Mouse (Mus musculus) inflammation-experienced regulatory T-cells, adult 6 months (primary cell): ENCODE results near the gene Pink1. TPM values are rescaled to one million over a fixed set of nuclear protein-coding genes. Genes with fewer than 3 reads are reported as not detected.
"Not testable (repeated sequence)": the region's sequence is repeated elsewhere in the genome, so short reads cannot be mapped to it uniquely, and the experiment has no call there.

ENCODE experiments used
- ATAC-seq: one replicate; pipeline ENCODE4 v1.8.0; 2017
- polyA plus RNA-seq, 3 experiments: library from polyadenylated mRNA; unstranded; fragments of 100-300 nt; shearing (Covaris generic); gene quantifications; one replicate each; pipeline ENCODE4 v1.2.1; 2017

Pink1 gene
- polyA plus RNA-seq, 3 experiments from 2014 or later = 6.0 to 24.7 (median 10.8) TPM

DNA sequence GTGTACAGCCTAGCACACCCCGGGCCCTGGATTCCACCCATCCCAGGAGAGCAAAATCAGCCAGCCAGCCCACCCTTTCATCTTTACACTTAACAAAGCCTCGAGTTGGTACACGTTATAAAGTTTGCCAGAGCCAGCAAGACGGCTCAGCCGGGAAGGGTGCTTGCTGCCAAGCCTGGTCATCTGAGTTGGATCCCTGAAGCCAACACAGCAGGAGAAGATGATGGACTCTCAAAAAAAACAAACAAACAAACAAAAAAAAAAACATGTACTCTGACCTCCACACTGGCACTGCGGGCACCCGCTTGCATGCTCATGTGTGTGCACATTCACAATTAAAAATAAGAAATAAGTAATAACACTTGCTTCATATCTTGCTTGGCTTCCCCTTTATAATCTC, 15.9 kb upstream of the Pink1 start:
- ATAC-seq = no peak

DNA sequence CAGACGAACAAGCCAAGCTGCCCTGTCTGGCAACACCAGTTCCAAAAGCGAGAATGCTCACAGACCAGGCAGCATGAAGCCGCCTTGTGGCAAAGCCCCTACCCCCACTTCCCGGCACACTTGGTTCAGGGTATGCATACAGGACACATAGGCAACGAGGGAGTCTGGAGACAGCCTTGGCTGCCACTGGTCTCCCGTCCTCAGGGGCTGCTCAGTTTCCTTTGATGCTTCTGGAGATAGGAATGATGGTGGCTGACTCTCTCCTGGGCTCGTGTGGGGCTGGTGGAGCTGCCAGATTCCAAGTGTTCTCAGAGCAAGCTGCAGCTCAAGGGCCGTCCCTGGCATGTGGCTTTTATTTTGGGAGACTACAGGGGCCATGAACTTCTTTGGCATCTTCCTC, 15.3 kb upstream of the Pink1 start:
- ATAC-seq = no peak

DNA sequence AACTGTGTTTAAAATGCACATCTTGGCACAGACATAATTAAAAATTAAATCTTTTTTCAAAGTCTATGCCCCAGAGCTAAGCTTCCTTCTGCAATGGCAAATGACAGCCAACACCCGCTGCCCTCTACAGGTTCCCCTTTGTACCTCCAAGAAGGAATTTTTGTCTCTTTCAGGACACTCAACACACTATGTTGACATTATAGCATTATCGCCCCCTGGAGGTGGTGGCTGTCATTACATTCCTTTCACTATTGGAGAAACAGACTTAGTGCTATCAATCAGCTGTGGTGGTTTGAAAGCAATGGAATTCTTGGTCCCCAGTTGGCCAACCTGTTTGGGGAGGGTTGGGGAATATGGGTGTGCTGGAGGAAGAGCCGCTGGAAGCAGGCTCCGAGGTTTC, 13.9 kb upstream of the Pink1 start:
- no peak for ATAC-seq

DNA sequence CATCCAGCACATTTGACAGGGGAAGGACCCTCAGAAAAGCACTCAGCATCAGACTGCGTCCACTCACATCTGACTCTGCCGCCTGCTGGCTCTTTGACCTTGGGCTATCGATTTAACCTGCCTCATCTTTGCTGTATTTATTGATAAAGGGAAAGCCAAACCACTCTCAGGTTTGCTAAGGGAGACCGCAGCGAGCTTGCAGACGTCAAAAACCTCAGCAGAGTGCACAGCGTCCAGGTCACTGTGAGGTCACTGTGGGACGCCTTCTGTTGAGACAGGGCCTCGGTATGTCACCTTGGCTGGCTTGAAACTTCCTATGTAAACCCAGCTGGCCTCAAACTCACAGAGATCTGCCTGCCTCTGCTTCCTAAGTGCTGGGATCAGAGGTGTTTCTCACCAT, 11.2 kb upstream of the Pink1 start:
- ATAC-seq = no peak

DNA sequence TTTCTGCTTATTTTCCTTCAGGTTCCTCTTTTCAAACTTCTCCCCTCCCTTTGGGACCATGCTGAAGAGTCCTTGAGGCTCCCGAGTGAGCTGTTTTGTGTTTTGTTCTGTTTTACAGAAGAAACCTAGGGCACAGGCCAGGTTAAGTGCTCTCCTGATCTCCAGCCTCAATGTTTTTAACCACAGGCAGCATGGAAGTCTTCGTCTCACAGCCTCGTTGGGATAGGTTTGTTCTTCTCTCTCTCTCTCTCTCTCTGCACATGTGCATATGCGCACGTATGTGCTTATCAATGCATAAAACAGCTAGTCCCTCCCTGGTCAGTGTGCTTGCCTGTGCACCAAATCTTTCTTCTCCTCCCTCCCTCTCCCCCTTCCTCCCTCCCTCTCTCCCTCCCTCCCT, 10.8 kb upstream of the Pink1 start:
- ATAC-seq = no peak

DNA sequence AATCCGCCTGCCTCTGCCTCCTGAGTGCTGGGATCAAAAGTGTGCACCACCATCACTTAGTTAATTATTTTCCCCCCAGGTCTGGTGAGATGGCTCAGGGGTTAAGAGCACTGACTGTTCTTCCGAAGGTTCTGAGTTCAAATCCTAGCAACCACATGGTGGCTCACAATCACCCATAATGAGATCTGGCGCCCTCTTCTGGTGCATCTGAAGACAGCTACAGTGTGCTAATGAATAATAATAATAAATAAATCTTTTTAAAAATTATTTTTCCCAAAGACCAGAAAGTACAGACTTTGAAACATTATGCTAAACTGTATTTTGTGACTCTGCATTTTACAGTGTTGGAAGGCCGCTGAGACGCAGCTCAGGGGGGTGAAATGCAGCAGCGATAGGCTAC, 9.5 kb upstream of the Pink1 start:
- no peak for ATAC-seq

DNA sequence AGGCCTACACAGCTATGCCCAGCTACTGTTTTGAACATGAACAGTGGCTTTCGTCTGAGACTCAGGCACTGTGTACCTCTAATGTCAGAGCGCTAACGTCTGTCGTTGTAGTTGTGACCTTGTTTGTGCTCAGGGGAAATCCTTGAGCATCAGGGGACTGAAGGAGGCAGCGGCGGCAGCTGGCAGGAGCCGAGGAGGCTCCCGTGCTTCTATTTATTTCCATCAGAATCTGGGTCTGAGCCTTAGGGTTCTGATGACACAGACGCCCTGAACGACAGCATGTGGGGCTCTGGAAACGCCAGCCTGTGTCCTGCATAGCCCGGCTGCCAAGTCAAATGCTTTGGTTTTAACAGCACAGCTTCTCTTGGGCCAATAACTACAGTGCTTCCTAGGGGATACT, 8.9 kb upstream of the Pink1 start:
- ATAC-seq = no peak

DNA sequence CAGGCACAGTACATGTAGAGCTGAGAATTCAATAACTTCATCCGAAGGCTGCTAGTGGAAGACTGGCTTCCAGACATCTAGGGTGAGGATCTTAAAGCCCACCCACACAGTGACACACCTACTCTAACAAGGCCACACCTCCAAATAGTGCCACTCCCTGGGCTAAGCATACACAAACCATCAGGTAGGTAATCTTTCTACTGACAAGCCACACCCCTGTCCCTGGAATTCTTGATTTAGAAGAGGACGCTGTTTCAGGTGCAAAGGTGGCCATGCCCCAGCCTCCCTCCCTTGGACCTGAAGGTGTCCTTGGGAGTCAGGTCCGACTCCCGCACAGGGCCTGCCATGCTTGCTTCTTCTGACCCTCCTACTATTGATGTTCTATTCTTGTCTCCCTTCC, 7.0 kb upstream of the Pink1 start:
- no peak for ATAC-seq

DNA sequence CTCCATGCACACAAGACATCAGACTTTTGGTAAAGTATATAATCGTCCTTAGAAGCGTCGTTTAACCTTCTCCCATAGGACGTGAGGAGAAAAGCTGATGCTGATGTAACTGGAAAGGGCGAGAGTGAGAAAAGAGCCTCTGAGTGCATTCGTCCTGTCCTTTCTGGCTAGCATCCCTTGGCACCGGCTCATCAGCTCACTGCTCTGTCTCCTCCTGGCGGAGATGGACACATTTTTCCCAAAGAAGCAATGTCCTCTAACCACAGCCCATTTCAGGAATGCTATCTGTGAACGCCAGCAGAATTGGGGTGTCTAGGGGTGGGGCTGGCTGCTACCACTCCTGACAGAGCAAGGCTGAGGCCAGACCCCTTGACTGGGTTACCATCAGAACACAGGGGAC, 5.5 kb upstream of the Pink1 start:
- ATAC-seq = no peak

DNA sequence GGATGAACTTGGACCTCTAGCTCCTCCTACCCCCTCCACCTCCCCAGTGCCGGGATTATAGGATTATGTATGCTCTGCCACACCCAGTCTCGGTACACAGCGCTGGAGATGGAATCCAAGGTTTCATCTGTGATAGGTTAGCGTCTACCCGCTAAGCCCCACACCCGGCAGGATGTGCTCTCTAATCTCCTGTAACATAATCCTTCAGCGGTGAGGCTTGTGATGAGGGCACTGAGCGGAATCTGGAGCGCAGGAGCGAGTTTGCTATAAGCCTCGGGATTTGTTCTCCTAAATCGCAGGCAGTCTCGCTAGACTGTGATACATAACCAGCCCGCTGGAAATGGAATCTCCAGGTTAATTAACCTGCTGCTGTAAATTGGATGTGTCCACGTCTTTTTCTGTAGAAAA, 4.2 kb upstream of the Pink1 start:
- no peak for ATAC-seq

DNA sequence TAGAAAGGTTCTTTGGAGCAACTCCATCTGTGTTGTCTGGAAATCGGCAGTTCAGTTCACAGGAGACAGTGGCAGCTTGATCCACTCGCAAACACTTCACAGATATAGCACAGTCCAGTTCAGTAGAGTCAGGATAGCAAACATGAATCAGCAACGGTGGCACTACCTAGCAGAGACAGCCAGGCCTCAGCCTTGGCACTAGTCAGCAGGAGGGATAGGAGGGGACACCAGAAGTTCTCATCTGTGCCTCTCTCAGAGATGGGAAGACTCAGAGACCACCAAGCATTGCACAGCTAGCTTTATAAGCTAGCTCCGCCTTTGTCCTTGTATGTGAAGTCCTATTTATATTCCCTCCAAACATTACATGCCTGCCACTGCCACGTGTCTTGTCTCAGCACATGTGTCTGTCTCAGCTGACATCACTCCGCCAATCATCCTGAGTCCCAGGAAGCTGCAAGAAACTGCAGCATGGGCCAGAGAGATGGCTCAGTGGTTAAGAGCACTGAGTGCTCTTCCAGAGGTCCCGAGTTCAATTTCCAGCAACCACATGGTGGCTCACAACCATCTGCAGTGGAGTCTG, 1.9 kb upstream of the Pink1 start:
- no peak for ATAC-seq

DNA sequence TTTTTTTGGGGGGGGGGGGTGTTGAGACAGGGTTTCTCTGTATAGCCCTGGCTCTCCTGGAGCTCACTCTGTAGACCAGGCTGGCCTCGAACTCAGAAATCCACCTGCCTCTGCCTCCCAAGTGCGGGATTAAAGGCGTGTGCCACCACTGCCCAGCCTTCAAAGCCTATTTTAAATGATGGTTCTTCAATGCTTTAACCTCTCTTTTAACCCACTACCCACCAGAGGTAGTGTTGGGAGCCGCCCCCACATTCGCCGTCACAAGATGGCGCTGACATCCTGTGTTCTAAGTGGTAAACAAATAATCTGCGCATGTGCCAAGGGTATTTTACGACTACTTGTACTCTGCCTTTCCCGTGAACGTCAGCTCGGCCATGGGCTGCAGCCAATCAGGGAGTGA, 1.0 kb upstream of the Pink1 start:
- not testable (repeated sequence) for ATAC-seq

DNA sequence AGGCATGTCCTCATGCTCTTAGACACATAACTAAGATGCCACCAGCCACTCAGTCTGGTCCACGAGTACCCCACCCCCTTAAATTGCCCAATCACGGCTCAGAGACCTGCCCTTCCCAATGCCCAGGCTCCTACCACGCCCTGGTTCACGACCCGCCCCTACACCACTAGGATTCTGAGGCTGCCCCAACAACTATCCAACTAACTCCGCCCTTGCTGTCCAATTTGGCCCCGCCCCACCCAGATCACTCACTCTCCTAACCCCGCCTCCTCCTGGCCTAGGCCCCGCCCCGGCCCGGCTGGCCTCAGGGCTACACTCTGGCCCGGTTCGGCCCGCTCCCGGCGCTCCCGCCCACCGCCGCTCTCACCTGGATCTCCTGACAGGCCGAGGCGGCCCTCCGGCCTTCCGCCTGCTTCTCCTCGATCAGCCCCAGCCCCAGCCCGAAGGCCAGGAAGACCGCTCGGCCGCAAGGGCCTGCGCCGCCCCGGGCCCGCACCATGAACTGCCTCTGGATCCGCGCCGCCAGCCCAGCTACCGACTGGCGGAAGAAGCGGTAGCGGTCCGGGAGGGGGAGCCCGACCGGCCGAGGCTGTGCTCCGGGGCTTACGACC, 536 bp downstream of the Pink1 start:
- ATAC-seq = peak; percentile 92

DNA sequence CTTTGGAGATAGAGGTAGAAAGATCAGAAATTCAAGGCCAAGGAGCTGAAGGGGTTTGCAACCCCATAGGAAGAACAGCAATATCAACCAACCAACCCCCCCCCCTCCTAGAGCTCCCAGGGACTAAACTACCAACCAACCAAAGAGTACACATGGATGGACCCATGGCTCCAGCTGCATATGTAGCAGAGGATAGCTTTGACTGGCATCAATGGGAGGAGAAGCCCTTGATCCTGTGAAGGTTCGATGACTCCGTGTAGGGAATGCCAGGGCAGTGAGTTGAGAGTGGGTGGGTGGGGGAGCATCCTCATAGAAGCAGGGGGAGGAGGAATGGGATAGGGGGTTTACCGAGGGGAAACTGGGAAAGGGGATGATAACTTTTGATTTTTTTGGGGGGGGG, 1.7 kb downstream of the Pink1 start:
- ATAC-seq = no peak

DNA sequence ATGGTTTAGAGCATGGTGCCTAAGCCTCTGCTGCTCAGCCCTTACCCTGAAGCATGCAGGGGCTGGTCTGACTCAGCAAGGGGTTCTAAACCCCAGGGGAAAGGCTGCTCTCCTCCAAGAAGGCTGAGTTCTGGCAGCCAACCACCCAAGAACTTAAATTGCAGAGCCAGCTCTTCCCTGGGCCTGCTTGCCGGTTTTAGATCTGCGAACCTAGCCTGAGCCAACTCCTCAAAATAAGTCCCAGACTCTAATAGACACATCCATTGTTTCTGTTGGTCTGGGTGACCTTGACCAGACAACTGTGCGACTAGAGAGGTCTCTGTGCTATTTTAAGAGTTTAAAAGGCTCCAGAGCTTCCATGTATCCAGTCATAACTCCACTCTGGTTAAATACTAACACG, 2.4 kb downstream of the Pink1 start:
- ATAC-seq = no peak

DNA sequence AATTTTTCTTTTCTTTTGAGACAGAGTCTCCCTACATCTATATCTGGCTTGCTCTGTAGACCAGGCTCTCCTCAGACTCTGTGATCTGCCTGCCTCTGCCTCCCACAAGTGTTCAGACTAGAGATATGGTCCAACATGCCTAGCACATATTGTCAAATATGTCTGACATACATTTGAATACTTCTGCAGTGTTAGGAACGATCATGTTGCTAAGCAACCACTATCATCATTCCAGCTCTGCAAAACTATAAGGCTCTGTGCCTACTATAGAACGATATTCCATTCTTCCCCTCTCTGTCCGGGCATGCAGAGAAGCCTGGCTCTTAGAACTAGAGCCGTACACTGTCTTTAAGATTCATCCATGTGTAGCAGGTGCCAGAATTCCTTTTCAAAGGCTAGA, 3.4 kb downstream of the Pink1 start:
- no peak for ATAC-seq

DNA sequence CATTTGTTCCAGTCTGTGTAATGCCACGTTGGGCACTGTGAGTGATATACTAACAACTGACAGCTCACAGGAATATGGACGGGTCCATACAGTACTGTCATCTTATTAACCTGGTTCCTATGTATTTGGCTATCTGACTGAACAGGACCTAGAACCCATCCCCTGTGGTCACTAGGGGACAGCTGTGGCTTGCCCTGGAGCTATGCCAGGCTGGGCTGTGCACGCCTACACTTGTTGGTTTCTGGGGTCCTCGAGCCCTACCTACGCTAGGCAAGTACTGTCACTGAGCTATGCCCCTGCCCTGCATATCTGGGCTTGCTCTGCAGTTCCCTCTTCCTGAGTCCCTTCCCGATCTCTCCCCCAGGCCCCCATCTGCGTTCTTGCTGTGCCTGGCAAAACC, 4.6 kb downstream of the Pink1 start:
- no peak for ATAC-seq

DNA sequence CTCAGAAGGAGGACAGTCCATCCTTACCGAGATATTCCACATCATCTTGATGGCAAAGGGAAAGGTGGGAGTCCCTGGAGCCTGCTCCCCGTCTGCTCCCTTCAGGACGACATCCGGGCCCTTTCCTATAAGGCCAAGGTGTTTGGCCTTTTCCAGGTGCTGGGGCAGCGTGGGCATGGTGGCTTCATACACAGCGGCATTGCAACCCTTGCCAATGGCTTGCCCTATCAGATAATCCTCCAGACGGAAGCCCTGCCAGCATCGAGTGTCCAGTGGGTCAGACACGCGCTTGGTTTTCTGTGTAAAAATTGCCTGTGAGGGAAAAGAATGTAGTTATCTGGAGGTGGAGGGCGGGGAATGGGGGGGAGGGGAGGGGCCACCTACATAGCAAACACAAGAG, 5.4 kb downstream of the Pink1 start:
- no peak for ATAC-seq

DNA sequence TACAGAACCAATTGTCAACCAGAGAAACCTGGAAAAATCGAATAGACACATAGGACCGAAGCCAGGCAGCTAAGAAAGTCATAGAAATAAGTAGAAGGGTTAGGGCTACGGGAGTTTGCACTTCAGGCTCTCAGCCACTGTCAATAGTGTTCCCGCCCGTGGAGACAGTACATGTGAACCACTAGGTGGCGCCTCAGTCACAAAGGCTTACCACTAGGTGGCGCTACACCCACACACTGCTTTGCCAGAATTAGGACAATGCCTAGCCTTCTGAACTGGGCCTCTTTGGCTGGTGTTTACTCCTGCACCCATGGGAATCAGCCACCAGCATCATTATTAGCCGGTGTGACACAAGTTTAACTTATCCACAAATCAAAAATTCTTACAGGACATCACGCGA, 6.6 kb downstream of the Pink1 start:
- ATAC-seq = peak; percentile 64

DNA sequence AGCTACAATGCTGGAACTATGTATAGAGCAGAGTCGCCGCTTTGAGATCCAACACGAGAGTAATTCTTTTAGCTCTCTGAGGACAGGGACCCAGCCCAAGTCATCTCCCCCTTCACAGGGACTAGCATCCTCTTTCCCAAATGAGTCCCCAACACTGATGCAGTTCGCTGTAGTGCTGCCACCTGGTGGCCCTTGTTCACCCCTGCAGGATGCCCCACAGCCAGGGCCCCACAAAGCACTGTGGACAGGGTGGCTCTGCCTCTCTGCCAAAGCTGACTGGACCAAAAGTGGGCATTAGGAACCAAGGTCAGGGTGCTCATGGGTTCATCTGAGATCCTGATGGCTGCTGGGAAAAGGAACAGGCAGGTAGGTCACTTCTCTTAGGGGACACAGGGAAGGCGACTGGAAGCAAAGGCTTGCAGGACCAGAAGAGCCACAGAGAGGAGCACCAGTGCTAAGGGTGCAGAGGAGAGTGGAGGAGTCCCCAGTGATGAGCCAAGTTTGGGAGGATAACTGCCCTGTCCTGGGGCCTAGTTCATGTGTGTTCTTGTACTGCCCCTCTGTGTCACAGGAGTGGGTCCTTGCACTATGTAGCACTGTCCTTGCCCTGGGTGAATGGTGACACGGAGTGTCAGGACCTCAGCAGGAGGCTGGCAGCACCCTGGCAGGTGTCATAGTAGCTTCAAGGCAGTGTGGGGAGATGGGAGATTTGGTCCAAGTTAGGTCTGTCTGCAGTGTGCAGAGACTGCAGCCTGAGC, 7.4 kb downstream of the Pink1 start:
- ATAC-seq = peak; percentile 68

DNA sequence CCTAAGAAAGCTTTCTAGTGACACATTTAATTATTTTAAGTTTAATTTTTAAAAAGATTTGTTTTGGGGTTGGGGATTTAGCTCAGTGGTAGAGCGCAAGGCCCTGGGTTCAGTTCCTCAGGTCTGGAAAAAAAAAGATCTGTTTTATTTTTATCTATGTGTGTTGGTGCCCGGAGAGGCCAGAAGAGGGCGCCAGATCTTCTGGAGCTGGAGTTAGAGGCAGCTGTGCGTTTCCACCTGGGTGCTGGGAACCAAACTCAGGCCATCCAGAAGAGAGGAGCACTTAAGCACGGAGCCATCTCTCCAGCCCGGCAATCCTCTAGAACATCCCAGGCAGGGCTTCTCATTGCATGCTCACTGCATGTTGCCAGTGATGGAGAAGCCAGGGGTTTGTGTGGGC, 9.7 kb downstream of the Pink1 start:
- ATAC-seq = no peak

DNA sequence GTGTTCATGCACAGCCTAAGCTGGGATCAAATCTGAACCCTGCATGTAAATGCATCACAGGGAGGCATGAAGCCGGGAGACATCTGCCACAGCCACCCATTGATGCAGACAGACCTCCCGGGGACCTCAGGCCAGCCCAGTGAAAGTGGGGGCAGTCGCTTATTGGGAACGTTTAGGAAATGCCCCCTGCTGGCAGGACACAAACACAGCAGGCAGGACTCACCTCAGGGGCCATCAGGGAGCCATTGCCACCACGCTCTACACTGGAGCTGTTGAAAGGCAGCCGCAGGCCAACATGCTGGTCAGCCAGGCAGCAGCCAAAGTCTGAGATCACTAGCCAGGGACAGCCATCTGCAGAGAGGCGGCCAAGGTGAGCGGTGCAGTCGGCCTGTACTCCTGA, 10.3 kb downstream of the Pink1 start:
- no peak for ATAC-seq

DNA sequence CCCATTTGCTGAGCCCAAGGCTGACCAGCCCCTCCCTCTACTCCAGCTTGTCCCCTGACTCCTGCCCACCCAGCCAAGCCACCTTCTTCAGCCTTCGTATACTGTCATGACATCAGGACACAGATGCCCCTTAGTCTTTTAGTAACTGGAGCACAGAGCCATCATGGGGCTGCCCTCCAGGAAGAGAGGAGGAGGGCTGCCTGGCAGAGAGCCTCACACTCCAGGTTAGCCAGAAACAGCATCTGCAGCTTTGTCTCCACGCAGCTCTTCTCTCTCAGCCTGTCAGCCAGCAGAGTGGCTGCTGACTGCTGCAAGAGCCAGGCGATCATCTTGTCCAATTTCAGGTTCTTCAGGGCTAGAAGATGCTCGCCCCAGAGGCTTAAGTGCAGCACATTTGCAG, 12.3 kb downstream of the Pink1 start:
- ATAC-seq = no peak

DNA sequence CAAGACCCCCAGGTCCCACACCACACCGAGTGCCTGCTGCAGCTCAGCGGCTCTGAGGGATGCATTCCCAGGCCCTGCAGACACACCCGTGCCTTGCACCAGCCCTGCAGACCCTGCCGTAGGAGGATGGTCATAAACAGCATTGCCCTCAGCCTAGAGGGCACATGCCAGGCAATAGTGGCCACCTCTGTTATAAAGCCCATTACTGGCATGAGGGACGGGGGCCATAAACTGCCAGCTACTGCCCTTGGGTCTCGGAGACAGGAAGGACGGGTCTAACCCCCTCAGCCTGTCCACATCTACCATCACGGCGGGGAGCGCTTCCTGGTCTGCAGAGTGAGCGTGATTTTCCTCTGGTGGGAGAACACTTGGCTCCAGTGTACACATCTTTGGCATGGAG, 13.1 kb downstream of the Pink1 start:
- ATAC-seq = no peak

DNA sequence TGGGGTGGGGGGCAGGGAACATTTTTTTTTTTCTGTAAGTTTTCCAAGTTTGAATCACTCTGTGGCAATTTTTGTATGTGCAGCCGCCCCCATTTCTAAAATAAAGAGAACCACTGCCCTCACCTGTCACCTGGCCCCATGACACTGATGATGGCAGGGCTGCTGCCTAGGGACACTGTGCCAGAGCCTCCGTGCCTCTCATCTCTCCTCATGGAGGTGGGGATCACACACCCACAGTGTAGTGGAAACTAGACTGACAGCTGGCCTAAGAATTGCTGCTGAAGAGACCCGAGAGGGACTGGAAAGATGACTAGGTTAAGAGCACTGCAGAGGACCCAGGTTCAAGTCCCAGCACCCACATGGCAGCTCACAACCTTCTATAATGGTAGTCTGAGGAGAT, 14.0 kb downstream of the Pink1 start:
- no peak for ATAC-seq
